Mouse (Mus musculus) limb, embryonic 14.5 days (tissue): ENCODE results near the gene Dcakd. TPM values are rescaled to one million over a fixed set of nuclear protein-coding genes. Genes with fewer than 3 reads are reported as not detected.

Experiments
- ATAC-seq: fragments of 200-750 bp; cut with Nextera tagmentation; 2 replicates; pipeline ENCODE4 v1.8.0; 2017; ENCODE audit warnings: low read depth, moderate number of reproducible peaks, moderate TSS enrichment; ENCODE audit not compliant: low FRiP score
- DNase-seq: peaks from one replicate; pipeline ENCODE4 v3.0.0-alpha.2; 2015; ENCODE audit warnings: low spot score
- H3K27ac ChIP-seq: fragments of 300-500 bp; sonication (generic); replicated peaks from 2 replicates; pipeline ENCODE4 v1.5.1; 2014; ENCODE audit warnings: low read depth, mild to moderate bottlenecking, low read length, moderate library complexity, mixed read lengths
- H3K27me3 ChIP-seq: fragments of 300-500 bp; sonication (generic); 2 replicates; pipeline ENCODE4 v1.6.1; 2014; ENCODE audit warnings: low read length, mixed read lengths; ENCODE audit not compliant: control insufficient read depth, insufficient read depth
- H3K36me3 ChIP-seq: fragments of 300-500 bp; sonication (generic); 2 replicates; pipeline ENCODE4 v1.6.1; 2014; ENCODE audit warnings: mild to moderate bottlenecking, low read length, moderate library complexity, mixed read lengths; ENCODE audit not compliant: control insufficient read depth, insufficient read depth
- H3K4me1 ChIP-seq: fragments of 300-500 bp; sonication (generic); 2 replicates; pipeline ENCODE4 v1.6.1; 2014; ENCODE audit warnings: antibody characterized with exemption, low read length, mixed read lengths; ENCODE audit not compliant: control insufficient read depth, insufficient read depth
- H3K4me2 ChIP-seq: fragments of 300-500 bp; sonication (generic); replicated peaks from 2 replicates; pipeline ENCODE4 v1.6.1; 2014; ENCODE audit warnings: low read depth, mild to moderate bottlenecking, low read length, moderate library complexity; ENCODE audit not compliant: severe bottlenecking
- H3K4me3 ChIP-seq: fragments of 300-500 bp; sonication (generic); replicated peaks from 2 replicates; pipeline ENCODE4 v1.5.1; 2014; ENCODE audit warnings: low read length
- H3K9ac ChIP-seq: fragments of 300-500 bp; sonication (generic); 2 replicates; pipeline ENCODE4 v1.6.1; 2014; ENCODE audit warnings: mild to moderate bottlenecking, low read depth, low read length, moderate library complexity; ENCODE audit not compliant: severe bottlenecking
- H3K9me3 ChIP-seq: fragments of 300-500 bp; sonication (generic); 2 replicates; pipeline ENCODE4 v1.6.1; 2016; ENCODE audit warnings: low read length; ENCODE audit not compliant: control insufficient read depth
- POLR2A ChIP-seq: fragments of 200-500 bp; IDR thresholded peaks from 2 replicates; pipeline ENCODE4 v1.8.0; 2012; ENCODE audit warnings: inconsistent platforms, mild to moderate bottlenecking, moderate library complexity, borderline replicate concordance; ENCODE audit not compliant: insufficient read depth, insufficient read length; ENCODE audit errors: extremely low read depth
- WGBS: fragments of 180-500 bp; shearing (Covaris S2); extraction: QIAGEN DNeasy Blood & Tissue Kit; methylation state at CpG from one replicate; pipeline ENCODE4 v1.1.7; 2014; 5-methylcytosine and 5-hydroxymethylcytosine counted together
- polyA plus RNA-seq, 2 experiments: library from polyadenylated mRNA; depleted of rRNA in 1 of 2; stranded (reverse) in 1 of 2; unstranded in 1 of 2; fragments of >200 nt; fragmentation: Nextera tagmentation in 1 of 2; extraction: Ambion mirVana in 1 of 2; gene quantifications; 2 replicates each; pipeline versions ENCODE4 v1.2.1 to v1.2.3; 2012 to 2014

Gene Dcakd
- polyA plus RNA-seq, 2 experiments, result 173 to 182 TPM

GRCm38 (mm10) chr11:102958870-102959269 is 69.3 kb downstream of the Dcakd start:
- H3K27me3 ChIP-seq, result no peaks in the 10 kb centered on the region
- DNase-seq (no peak), ATAC-seq (no peak)
- H3K36me3 ChIP-seq, result no peaks in the 10 kb centered on the region
- no peak overlapping the region for H3K4me2 ChIP-seq
- WGBS, result 85% methylated on average over 1 of the region's 1 CpGs
- no peak overlapping the region for H3K4me3 ChIP-seq
- TF ChIP-seq POLR2A, result no peak
- peaks cover 11% of the 10 kb centered on the region for H3K4me1 ChIP-seq
- no peaks in the 10 kb centered on the region for H3K9me3 ChIP-seq
- no peak overlapping the region for H3K9ac ChIP-seq
- no peak overlapping the region for H3K27ac ChIP-seq

- ATAC-seq (no peak), DNase-seq (no peak)
- WGBS, result 83% methylated on average over 6 of the region's 6 CpGs
- H3K27ac ChIP-seq, result no peak overlapping the region
- no peaks in the 10 kb centered on the region for H3K36me3 ChIP-seq
- H3K9ac ChIP-seq, result no peak overlapping the region
- no peaks in the 10 kb centered on the region for H3K27me3 ChIP-seq
- H3K4me1 ChIP-seq, result peaks cover 6% of the 10 kb centered on the region
- TF ChIP-seq POLR2A, result no peak
- H3K4me2 ChIP-seq, result no peak overlapping the region
- no peak overlapping the region for H3K4me3 ChIP-seq
- no peaks in the 10 kb centered on the region for H3K9me3 ChIP-seq
Observed at GRCm38 (mm10) chr11:102958431-102958830, 69.7 kb downstream of the Dcakd start.

GRCm38 (mm10) chr11:102957692-102958091 is 70.4 kb downstream of the Dcakd start:
- H3K27me3 ChIP-seq, result no peaks in the 10 kb centered on the region
- no peak overlapping the region for H3K27ac ChIP-seq
- no peak overlapping the region for H3K4me2 ChIP-seq
- ATAC-seq (no peak), DNase-seq (no peak)
- WGBS, result 89% methylated on average over 8 of the region's 8 CpGs
- H3K4me3 ChIP-seq, result no peak overlapping the region
- no peak for TF ChIP-seq POLR2A
- H3K4me1 ChIP-seq, result no peaks in the 10 kb centered on the region
- H3K9ac ChIP-seq, result no peak overlapping the region
- H3K36me3 ChIP-seq, result no peaks in the 10 kb centered on the region
- H3K9me3 ChIP-seq, result no peaks in the 10 kb centered on the region

- 45% methylated on average over 16 of the region's 16 CpGs for WGBS
- no peak overlapping the region for H3K27ac ChIP-seq
- DNase-seq, result peak; percentile 22
Observed at GRCm38 (mm10) chr11:102956962-102957614, 71.0 kb downstream of the Dcakd start.

GRCm38 (mm10) chr11:102952922-102953321 is 75.2 kb downstream of the Dcakd start:
- no peaks in the 10 kb centered on the region for H3K36me3 ChIP-seq
- H3K27ac ChIP-seq, result no peak overlapping the region
- DNase-seq (no peak), ATAC-seq (no peak)
- no peak overlapping the region for H3K9ac ChIP-seq
- no peak overlapping the region for H3K4me2 ChIP-seq
- 30% methylated on average over 6 of the region's 6 CpGs for whole genome bisulfite sequencing
- no peak for TF ChIP-seq POLR2A
- H3K27me3 ChIP-seq, result peaks cover 33% of the 10 kb centered on the region
- peaks cover 7% of the 10 kb centered on the region; the same call in 1 of the 2 replicates for H3K4me1 ChIP-seq
- H3K9me3 ChIP-seq, result no peaks in the 10 kb centered on the region
- no peak overlapping the region for H3K4me3 ChIP-seq

More at GRCm38 (mm10) chr11:102956962-102957614, 71.0 kb downstream of the Dcakd start:
- no peaks in the 10 kb centered on the region for H3K27me3 ChIP-seq
- no peak overlapping the region for H3K4me2 ChIP-seq
- TF ChIP-seq POLR2A, result no peak
- H3K36me3 ChIP-seq, result no peaks in the 10 kb centered on the region
- no peaks in the 10 kb centered on the region for H3K9me3 ChIP-seq
- H3K4me3 ChIP-seq, result no peak overlapping the region
- H3K4me1 ChIP-seq, result no peaks in the 10 kb centered on the region
- peak overlapping the region; percentile 25; the same call in 1 of the 2 replicates for H3K9ac ChIP-seq
- ATAC-seq, result peak; percentile 72; the same call in 1 of the 2 replicates
